Mouse (Mus musculus) neural tube, embryonic 10.5 days (tissue): Measurements from ENCODE around the gene Olfr667.
"Not testable (repeated sequence)": the region's sequence is repeated elsewhere in the genome, so short reads cannot be mapped to it uniquely, and the experiment has no call there.

Source experiments
- DNase-seq: peaks from one replicate; pipeline ENCODE4 v3.0.0-alpha.2; 2017; ENCODE audit warnings: low spot score; ENCODE audit errors: extremely low spot score

Gene Olfr667

GRCm38 (mm10) chr7:104921382-104921781, at the start of gene Olfr667:
Gene Olfr667 (minus strand): TSS chr7:104921482.
- DNase-seq = no peak

GRCm38 (mm10) chr7:104962520-104962919, 41.2 kb upstream of the Olfr667 start, which contains the start of gene Olfr670:
Gene Olfr670 (minus strand): TSS chr7:104962620.
- DNase-seq = no peak

GRCm38 (mm10) chr7:104950234-104950633, 29.0 kb upstream of the Olfr667 start:
- DNase-seq = not testable (repeated sequence)

GRCm38 (mm10) chr7:104933940-104934339, 12.7 kb upstream of the Olfr667 start, which contains the start of gene Olfr669:
Gene Olfr669 (plus strand): TSS chr7:104934240.
- DNase-seq = no peak

- no peak for DNase-seq
Observed at GRCm38 (mm10) chr7:104927957-104928356, 6.7 kb upstream of the Olfr667 start, which contains the start of gene Olfr668. Gene Olfr668 (minus strand): TSS chr7:104928057.

- DNase-seq = no peak
Observed at GRCm38 (mm10) chr7:104895852-104896251, 25.4 kb downstream of the Olfr667 start, which contains the start of gene Olfr666. Gene Olfr666 (minus strand): TSS chr7:104895952.

GRCm38 (mm10) chr7:104877731-104878130, 43.6 kb downstream of the Olfr667 start, which contains the start of gene Olfr665:
Gene Olfr665 (plus strand): TSS chr7:104878031.
- no peak for DNase-seq
